Mouse (Mus musculus): ENCODE measurements at regions not wholly inside any gene's neighbourhood (a gene's known extent, or its start where the extent isn't known, plus 50 kb on each side); places are given as distances from the start of the nearest gene placed in this dataset.

GRCm38 (mm10) chr2:169396294-169396693 lies 191.3 kb downstream of the Gm11011 start:
- H3K4me3 ChIP-seq (ENCODE audit: control insufficient read depth in 1 of 2, insufficient read depth in 1 of 2, low read depth in 2 of 2, low read length in 2 of 2) = no peak overlapping the region
- H3K27ac ChIP-seq (ENCODE audit: control insufficient read depth, low read depth, low read length) = no peak overlapping the region
- no peak overlapping the region for H3K9ac ChIP-seq (ENCODE audit: control insufficient read depth, low read depth, low read length, poor library complexity, severe bottlenecking)
- H3K9me3 ChIP-seq (replicated peaks; ENCODE audit: insufficient read depth, low read length) = no peaks in the 10 kb centered on the region
- no peaks in the 10 kb centered on the region for H3K4me1 ChIP-seq (ENCODE audit: control insufficient read depth in 1 of 2, insufficient read depth in 2 of 2, low read length in 2 of 2)
- H3K36me3 ChIP-seq (ENCODE audit: control insufficient read depth in 1 of 2, insufficient read depth in 2 of 2, low read length in 2 of 2) = no peaks in the 10 kb centered on the region
- H3K27me3 ChIP-seq (ENCODE audit: control insufficient read depth in 1 of 2, insufficient read depth in 2 of 2, low read length in 2 of 2) = no peaks in the 10 kb centered on the region
- no peak for DNase-seq (ENCODE audit: low read depth, low spot score)
- TF ChIP-seq TBP (IDR thresholded peaks at IDR 0.05; ENCODE audit: low read depth, low read length) (no peak), EP300 (IDR thresholded peaks at IDR 0.05; ENCODE audit: low read depth in 1 of 2, low read length in 2 of 2) (no peak), MAX (IDR thresholded peaks at IDR 0.05; ENCODE audit: low read length) (no peak), GABPA (IDR thresholded peaks at IDR 0.05; ENCODE audit: low read depth, low read length) (no peak), RCOR1 (IDR thresholded peaks at IDR 0.05; ENCODE audit: low read depth, low read length) (no peak), BHLHE40 (IDR thresholded peaks at IDR 0.05; ENCODE audit: borderline replicate concordance, low read depth, low read length) (no peak), CHD2 (IDR thresholded peaks at IDR 0.05; ENCODE audit: low read length) (no peak), MYC (IDR thresholded peaks at IDR 0.05; ENCODE audit: low read depth, low read length) (no peak), POLR2A (IDR thresholded peaks at IDR 0.05; ENCODE audit: control insufficient read depth in 1 of 2, insufficient read depth in 1 of 2, low read depth in 1 of 2, low read length in 2 of 2, poor library complexity in 1 of 2) (no peak), USF2 (IDR thresholded peaks at IDR 0.05; ENCODE audit: borderline replicate concordance in 1 of 2, insufficient read depth in 1 of 2, low read depth in 1 of 2, low read length in 2 of 2) (no peak), CHD1 (IDR thresholded peaks at IDR 0.05; ENCODE audit: low read depth, low read length) (no peak), POLR2AphosphoS5 (IDR thresholded peaks at IDR 0.05; ENCODE audit: borderline replicate concordance, low read depth, low read length) (no peak), E2F4 (IDR thresholded peaks at IDR 0.05; ENCODE audit: borderline replicate concordance, low read depth, low read length) (no peak), TCF12 (IDR thresholded peaks at IDR 0.05; ENCODE audit: low read depth, low read length) (no peak), USF1 (IDR thresholded peaks at IDR 0.05; ENCODE audit: low read depth, low read length) (no peak), MAFK (IDR thresholded peaks at IDR 0.05; ENCODE audit: borderline replicate concordance, low read depth, low read length) (no peak)
- no peaks in the 10 kb centered on the region for H3K79me2 ChIP-seq (ENCODE audit: control insufficient read depth, insufficient read depth, low read length, poor library complexity)

- no peaks in the 10 kb centered on the region for H3K36me3 ChIP-seq (ENCODE audit: control insufficient read depth in 1 of 2, insufficient read depth in 2 of 2, low read length in 2 of 2)
- H3K9me3 ChIP-seq (replicated peaks; ENCODE audit: insufficient read depth, low read length) = no peaks in the 10 kb centered on the region
- H3K9ac ChIP-seq (ENCODE audit: control insufficient read depth, low read depth, low read length, poor library complexity, severe bottlenecking) = no peak overlapping the region
- H3K27me3 ChIP-seq (ENCODE audit: control insufficient read depth in 1 of 2, insufficient read depth in 2 of 2, low read length in 2 of 2) = no peaks in the 10 kb centered on the region
- no peaks in the 10 kb centered on the region for H3K4me1 ChIP-seq (ENCODE audit: control insufficient read depth in 1 of 2, insufficient read depth in 2 of 2, low read length in 2 of 2)
- H3K27ac ChIP-seq (ENCODE audit: control insufficient read depth, low read depth, low read length) = no peak overlapping the region
- no peaks in the 10 kb centered on the region for H3K79me2 ChIP-seq (ENCODE audit: control insufficient read depth, insufficient read depth, low read length, poor library complexity)
- no peak for DNase-seq (ENCODE audit: low read depth, low spot score)
- no peak for TF ChIP-seq UBTF (IDR thresholded peaks at IDR 0.05; ENCODE audit: borderline replicate concordance, insufficient read depth, low read depth, low read length)
- no peak for TF ChIP-seq E2F4 (IDR thresholded peaks at IDR 0.05; ENCODE audit: borderline replicate concordance, low read depth, low read length)
- no peak overlapping the region for H3K4me3 ChIP-seq (ENCODE audit: control insufficient read depth in 1 of 2, insufficient read depth in 1 of 2, low read depth in 2 of 2, low read length in 2 of 2)
These were observed 197.9 kb downstream of the Gm11011 start for GRCm38 (mm10) chr2:169389611-169390010.

Measured in MEL (cell line).